28 mouse cellular contexts compared by ENCODE assay signal in the genomic region with DNA sequence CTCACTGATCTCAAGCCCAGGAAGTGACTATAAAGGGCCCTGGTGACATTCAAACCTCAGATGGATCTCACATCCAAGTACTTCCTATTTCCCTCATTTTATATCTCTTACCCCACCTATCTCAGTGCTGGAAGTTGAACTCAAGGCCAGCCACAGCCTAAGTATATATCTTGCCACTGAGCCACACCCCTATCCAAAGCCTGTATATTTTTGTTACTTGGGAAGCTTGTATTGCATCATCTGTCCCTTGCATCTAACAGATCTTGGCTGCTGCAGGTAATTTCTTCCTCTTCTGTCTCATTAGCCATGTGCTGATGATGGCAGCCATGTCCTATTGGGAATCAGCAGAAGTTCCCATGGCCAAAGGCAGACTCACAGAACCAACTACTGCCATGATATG.
DNase-seq lines count a peak whose midpoint lies in the region; ATAC-seq and TF ChIP-seq lines count a peak whose summit lies in the region.
"Had no signal": no experiment of that assay in that cellular context is flagged by ENCODE, and none has a peak within 500 bp of the region (broad histone marks: within the 10 kb centered on the region; RNA-seq: fewer than 3 reads in every experiment).

No protein-coding gene starts in this region.

- DNase-seq in heart, adult 2 months: no peak
- DNase-seq in heart, postnatal 25 days (ENCODE audit: low spot score): no peak
- no peak for DNase-seq in kidney, adult 2 months
- DNase-seq in testis, postnatal 14 days (ENCODE audit: low spot score): no peak
- DNase-seq: adrenal gland, adult 8-10 months; adrenal gland, postnatal 25 days; cerebellum, adult 11-12 months; cerebellum, adult 8-10 months; cerebellum, postnatal 10 days; cerebellum, postnatal 36 days; embryo, embryonic 11 days; gastrocnemius, postnatal 14 days; heart, adult 18-20 months; heart, postnatal 14 days had no signal

- TF ChIP-seq CTCF in heart, adult 2 months (IDR thresholded peaks at IDR 0.05): no peak
- TF ChIP-seq CTCF in ES-Bruce4 (IDR thresholded peaks at IDR 0.05; ENCODE audit: low read depth, low read length): no peak
- TF ChIP-seq CTCF in kidney, adult 2 months (conservative IDR thresholded peaks at IDR 0.05; ENCODE audit: insufficient read depth, insufficient read length, low read depth, low read length): no peak

- 0 out of 2 replicates have a peak, but pooled peaks have one; percentile 45 for ATAC-seq in intestine, embryonic 15.5 days
- ATAC-seq: activated CD4-positive, CD25-positive, alpha-beta regulatory T cell, adult 4 months; CD4-positive, CD25-positive, alpha-beta regulatory T cell, adult 4 months; forebrain, embryonic 15.5 days; hindbrain, embryonic 16.5 days had no signal

- TF ChIP-seq EP300 in heart, adult 2 months (IDR thresholded peaks at IDR 0.05; ENCODE audit: insufficient read depth, low read depth, low read length): no peak
- TF ChIP-seq EP300 in ES-Bruce4 (IDR thresholded peaks at IDR 0.05; ENCODE audit: insufficient read depth, low read depth, low read length): no peak

- H3K4me3 ChIP-seq in heart, adult 2 months: no peak overlapping the region
- no peak overlapping the region for H3K4me3 ChIP-seq in ES-Bruce4 (ENCODE audit: low read depth, low read length)
- no peak overlapping the region for H3K4me3 ChIP-seq in intestine, embryonic 15.5 days (replicated peaks)
- no peak overlapping the region for H3K4me3 ChIP-seq in kidney, adult 2 months (ENCODE audit: insufficient read depth, low read depth, low read length)
- H3K4me3 ChIP-seq: embryonic facial prominence, embryonic 10.5 days; embryonic facial prominence, embryonic 13.5 days; erythroblast, embryonic 14.5 days; forebrain, embryonic 12.5 days; forebrain, embryonic 15.5 days; heart, embryonic 10.5 days; heart, embryonic 13.5 days; hindbrain, embryonic 10.5 days; hindbrain, embryonic 13.5 days had no signal

- H3K79me2 ChIP-seq in heart, adult 2 months (replicated peaks; ENCODE audit: control insufficient read depth, insufficient read depth, low read length): no peaks in the 10 kb centered on the region

- H3K27ac ChIP-seq in heart, adult 2 months: 0 out of 2 replicates have a peak overlapping the region, but pooled peaks have one; percentile 15
- H3K27ac ChIP-seq in ES-Bruce4 (ENCODE audit: insufficient read depth, low read length): peak overlapping the region; percentile 49
- no peak overlapping the region for H3K27ac ChIP-seq in intestine, embryonic 15.5 days
- H3K27ac ChIP-seq in kidney, adult 2 months (ENCODE audit: insufficient read depth, low read depth, low read length): no peak overlapping the region
- H3K27ac ChIP-seq: embryonic facial prominence, embryonic 10.5 days; embryonic facial prominence, embryonic 13.5 days; forebrain, embryonic 12.5 days; forebrain, embryonic 15.5 days; heart, embryonic 10.5 days; heart, embryonic 13.5 days; hindbrain, embryonic 10.5 days; hindbrain, embryonic 13.5 days had no signal

- H3K9ac ChIP-seq in heart, adult 2 months (ENCODE audit: low read depth, low read length): no peak overlapping the region
- no peak overlapping the region for H3K9ac ChIP-seq in ES-Bruce4 (ENCODE audit: low read depth, poor library complexity, severe bottlenecking)
- no peak overlapping the region for H3K9ac ChIP-seq in intestine, embryonic 15.5 days
- H3K9ac ChIP-seq: embryonic facial prominence, embryonic 13.5 days; forebrain, embryonic 12.5 days; forebrain, embryonic 15.5 days; heart, embryonic 13.5 days; hindbrain, embryonic 13.5 days had no signal

- TF ChIP-seq POLR2A in heart, adult 2 months (IDR thresholded peaks at IDR 0.05; ENCODE audit: insufficient read depth, low read depth, low read length): no peak
- TF ChIP-seq POLR2A in ES-Bruce4 (IDR thresholded peaks at IDR 0.05; ENCODE audit: insufficient read depth, low read length): no peak
- no peak for TF ChIP-seq POLR2A in kidney, adult 2 months (IDR thresholded peaks at IDR 0.05; ENCODE audit: low read depth, low read length)

- H3K27me3 ChIP-seq in heart, adult 2 months (ENCODE audit: control insufficient read depth, insufficient read depth, low read length): no peaks in the 10 kb centered on the region
- H3K27me3 ChIP-seq in ES-Bruce4 (ENCODE audit: control insufficient read depth, insufficient read depth, low read length, poor library complexity, severe bottlenecking): no peaks in the 10 kb centered on the region
- H3K27me3 ChIP-seq in intestine, embryonic 15.5 days (replicated peaks): no peaks in the 10 kb centered on the region
- H3K27me3 ChIP-seq in kidney, adult 2 months (replicated peaks; ENCODE audit: control insufficient read depth, insufficient read depth, low read length): no peaks in the 10 kb centered on the region
- H3K27me3 ChIP-seq: embryonic facial prominence, embryonic 13.5 days; forebrain, embryonic 12.5 days; forebrain, embryonic 15.5 days; heart, embryonic 13.5 days; hindbrain, embryonic 13.5 days had no signal

- no peaks in the 10 kb centered on the region for H3K36me3 ChIP-seq in heart, adult 2 months (ENCODE audit: control insufficient read depth, insufficient read depth, low read length)
- H3K36me3 ChIP-seq in ES-Bruce4 (ENCODE audit: control insufficient read depth, insufficient read depth, low read length, poor library complexity, severe bottlenecking): no peaks in the 10 kb centered on the region
- H3K36me3 ChIP-seq in intestine, embryonic 15.5 days: no peaks in the 10 kb centered on the region
- no peaks in the 10 kb centered on the region for H3K36me3 ChIP-seq in kidney, adult 2 months (ENCODE audit: control insufficient read depth, insufficient read depth, low read length)
- H3K36me3 ChIP-seq: embryonic facial prominence, embryonic 10.5 days; embryonic facial prominence, embryonic 13.5 days; forebrain, embryonic 12.5 days; forebrain, embryonic 15.5 days; heart, embryonic 10.5 days; heart, embryonic 13.5 days; hindbrain, embryonic 10.5 days; hindbrain, embryonic 13.5 days had no signal

- intact Hi-C loops in heart, adult 2 months (cut with DNase I): no loop called here
- intact Hi-C loops in heart, postnatal 25 days (cut with DNase I): no loop called here

- peaks cover 9% of the 10 kb centered on the region for H3K4me1 ChIP-seq in heart, adult 2 months (ENCODE audit: control insufficient read depth, insufficient read depth, low read length)
- peaks cover 3% of the 10 kb centered on the region for H3K4me1 ChIP-seq in ES-Bruce4 (ENCODE audit: control insufficient read depth, insufficient read depth, low read length)
- no peaks in the 10 kb centered on the region for H3K4me1 ChIP-seq in intestine, embryonic 15.5 days (replicated peaks)
- H3K4me1 ChIP-seq in kidney, adult 2 months (ENCODE audit: control insufficient read depth, insufficient read depth, low read length): peaks cover 26% of the 10 kb centered on the region
- H3K4me1 ChIP-seq: embryonic facial prominence, embryonic 10.5 days; forebrain, embryonic 12.5 days; forebrain, embryonic 15.5 days; heart, embryonic 10.5 days; hindbrain, embryonic 10.5 days; hindbrain, embryonic 13.5 days had no signal

- no peak overlapping the region for H3K4me2 ChIP-seq in intestine, embryonic 15.5 days (replicated peaks)
- H3K4me2 ChIP-seq: forebrain, embryonic 12.5 days; forebrain, embryonic 15.5 days; heart, embryonic 13.5 days; hindbrain, embryonic 13.5 days had no signal

- no peaks in the 10 kb centered on the region for H3K9me3 ChIP-seq in ES-Bruce4 (replicated peaks; ENCODE audit: control insufficient read depth, insufficient read depth, low read length, poor library complexity, severe bottlenecking)
- H3K9me3 ChIP-seq in intestine, embryonic 15.5 days: no peaks in the 10 kb centered on the region
- H3K9me3 ChIP-seq: embryonic facial prominence, embryonic 10.5 days; embryonic facial prominence, embryonic 13.5 days; forebrain, embryonic 12.5 days; forebrain, embryonic 15.5 days; heart, embryonic 10.5 days; heart, embryonic 13.5 days; hindbrain, embryonic 10.5 days; hindbrain, embryonic 13.5 days had no signal

Comparison
In these comparisons a context has a peak if more than half of its experiments do, and no peak if none do; other contexts are left out.
1. H3K27ac ChIP-seq: peak in heart, adult 2 months (single experiment) and ES-Bruce4 (single experiment); none in intestine, embryonic 15.5 days (single experiment) and kidney, adult 2 months (single experiment).